Mouse (Mus musculus) kidney, postnatal 25 days (tissue): ENCODE measurements around the gene Fuk.
"Not testable (repeated sequence)": the region's sequence is repeated elsewhere in the genome, so short reads cannot be mapped to it uniquely, and the experiment has no call there.

Experiments used
- DNase-seq, 2 experiments: peaks; one replicate each; pipeline ENCODE4 v3.0.0; 2021; ENCODE audit warnings: mixed read lengths in 2 of 2

Fuk gene

DNA sequence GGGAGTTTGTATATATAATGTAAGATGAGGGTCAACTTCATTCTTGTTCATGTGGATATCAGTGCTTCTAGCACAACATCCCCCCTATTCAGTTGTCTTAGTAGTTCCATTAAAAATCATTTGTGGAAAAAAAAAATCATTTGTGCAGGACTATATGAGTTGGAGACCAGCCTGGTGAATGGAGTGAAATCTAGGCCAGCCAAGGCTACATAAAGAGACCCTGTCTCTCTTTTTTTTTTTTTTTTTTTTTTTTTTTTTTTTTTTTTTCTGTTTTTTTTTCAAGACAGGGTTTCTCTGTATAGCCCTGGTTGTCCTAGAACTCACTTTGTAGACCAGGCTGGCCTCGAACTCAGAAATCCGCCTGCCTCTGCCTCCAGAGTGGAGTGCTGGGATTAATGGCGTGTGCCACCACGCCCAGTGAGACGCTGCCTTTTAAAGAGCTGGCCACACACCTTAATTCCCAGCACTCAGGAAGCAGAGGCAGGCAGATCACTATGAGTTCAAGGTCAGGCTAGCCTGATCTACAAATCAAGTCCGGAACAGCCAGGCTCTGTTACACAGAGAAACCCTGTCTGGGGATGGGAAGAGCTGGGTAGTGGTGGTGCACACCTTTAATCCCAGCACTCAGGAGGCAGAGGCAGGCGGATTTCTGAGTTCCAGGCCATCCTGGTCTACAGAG, 40.8 kb downstream of the Fuk start:
- not testable (repeated sequence) for DNase-seq

DNA sequence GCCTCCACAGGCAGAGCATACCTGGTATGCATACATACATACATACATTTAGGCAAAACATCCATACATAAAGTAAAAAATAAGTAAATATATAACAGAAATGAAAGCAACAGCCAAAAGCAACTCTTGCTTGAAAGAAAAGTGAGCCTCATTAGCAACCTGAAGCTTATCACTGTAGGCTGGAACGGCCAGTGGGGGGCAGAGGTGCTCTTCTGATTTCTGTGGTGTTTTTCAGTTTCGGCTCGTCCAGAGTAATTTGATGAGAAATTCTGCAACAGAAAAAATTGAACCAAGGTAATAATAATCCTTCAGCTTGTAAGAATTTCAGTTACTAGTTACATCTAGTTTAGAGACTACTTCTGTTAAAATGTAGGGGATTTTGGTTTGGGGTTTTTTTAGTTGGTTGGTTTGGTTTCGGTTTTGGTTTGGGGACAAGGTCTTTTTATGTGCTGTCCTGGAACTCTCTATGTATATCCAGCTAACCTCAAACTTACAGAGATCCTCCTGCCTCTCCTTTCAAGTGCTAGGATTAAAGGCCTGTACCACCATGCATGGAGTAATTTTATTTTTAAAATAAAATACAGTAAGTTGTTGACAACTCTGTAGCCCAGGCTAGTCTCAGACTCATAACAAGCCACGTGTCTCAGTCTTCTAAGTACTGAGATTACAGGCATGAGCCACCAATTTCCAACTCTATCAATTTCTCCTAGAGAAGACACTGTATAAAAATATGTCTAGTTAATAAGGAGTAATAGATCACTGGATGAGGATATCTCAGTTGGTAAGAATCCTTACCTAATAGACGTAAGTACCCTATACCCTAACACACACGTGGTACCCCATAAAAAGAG, 42.4 kb downstream of the Fuk start:
- DNase-seq = no peak

DNA sequence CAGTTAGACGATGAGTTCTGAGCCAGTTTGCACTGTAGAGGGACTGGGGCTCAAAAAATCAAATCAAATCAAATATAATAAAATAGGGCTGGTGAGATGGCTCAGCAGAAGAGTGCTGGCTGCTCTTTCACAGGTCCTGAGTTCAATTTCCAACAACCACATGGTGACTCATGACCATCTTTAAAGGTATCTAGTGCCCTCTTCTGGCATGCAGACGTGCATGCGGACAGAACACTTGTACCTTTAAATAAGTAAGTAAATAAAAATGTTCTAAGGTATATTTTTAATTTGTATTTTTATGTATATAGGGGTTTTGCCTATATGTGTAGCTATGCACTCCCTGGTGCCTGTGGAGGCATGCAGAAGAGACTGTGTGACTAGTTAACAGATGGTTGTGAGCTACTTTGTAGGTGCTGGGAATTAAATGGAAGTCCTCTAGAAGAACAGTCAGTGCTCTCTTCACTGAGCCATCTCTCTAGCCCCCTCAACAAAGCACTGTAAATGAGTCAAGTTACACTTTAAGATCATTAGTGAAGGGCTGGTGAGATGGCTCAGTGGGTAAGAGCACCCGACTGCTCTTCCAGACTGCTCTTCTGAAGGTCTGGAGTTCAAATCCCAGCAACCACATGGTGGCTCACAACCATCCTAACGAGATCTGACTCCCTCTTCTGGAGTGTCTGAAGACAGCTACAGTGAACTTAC, 45.4 kb downstream of the Fuk start:
- no peak for DNase-seq

DNA sequence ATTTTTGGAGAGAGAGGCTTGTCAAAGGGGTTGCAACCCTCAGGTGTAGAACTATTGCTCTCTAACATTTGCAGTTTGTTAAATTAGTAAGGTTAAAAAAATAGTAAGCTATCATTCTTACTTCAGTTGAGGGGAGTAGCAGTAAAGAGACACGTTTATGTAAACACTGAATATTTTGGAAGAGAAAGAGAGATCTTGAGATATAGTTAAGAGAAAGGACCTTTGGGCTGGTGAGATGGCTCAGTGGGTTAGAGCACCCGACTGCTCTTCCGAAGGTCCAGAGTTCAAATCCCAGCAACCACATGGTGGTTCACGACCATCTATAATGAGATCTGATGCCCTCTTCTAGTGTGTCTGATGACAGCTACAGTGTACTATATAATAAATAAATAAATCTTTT, 46.2 kb downstream of the Fuk start:
- DNase-seq = not testable (repeated sequence)

DNA sequence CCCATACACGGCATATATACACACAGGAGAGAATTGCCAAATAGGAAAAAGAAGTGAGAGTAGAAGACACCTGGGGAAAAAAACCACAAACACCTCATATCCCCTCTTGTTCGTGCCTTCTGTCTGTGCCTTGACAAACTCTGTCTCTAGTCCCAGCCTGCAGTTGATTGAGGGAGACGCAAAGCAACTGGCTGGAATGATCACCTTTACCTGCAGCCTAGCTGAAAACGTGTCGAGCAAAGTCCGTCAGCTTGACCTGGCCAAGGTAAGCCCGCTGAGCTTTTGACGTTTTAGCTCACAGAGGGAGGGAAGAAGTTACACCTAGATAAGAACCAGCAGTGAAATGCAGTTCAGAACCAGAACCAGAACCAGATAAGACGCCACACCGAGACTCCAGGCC, 51.1 kb downstream of the Fuk start:
- no peak for DNase-seq

DNA sequence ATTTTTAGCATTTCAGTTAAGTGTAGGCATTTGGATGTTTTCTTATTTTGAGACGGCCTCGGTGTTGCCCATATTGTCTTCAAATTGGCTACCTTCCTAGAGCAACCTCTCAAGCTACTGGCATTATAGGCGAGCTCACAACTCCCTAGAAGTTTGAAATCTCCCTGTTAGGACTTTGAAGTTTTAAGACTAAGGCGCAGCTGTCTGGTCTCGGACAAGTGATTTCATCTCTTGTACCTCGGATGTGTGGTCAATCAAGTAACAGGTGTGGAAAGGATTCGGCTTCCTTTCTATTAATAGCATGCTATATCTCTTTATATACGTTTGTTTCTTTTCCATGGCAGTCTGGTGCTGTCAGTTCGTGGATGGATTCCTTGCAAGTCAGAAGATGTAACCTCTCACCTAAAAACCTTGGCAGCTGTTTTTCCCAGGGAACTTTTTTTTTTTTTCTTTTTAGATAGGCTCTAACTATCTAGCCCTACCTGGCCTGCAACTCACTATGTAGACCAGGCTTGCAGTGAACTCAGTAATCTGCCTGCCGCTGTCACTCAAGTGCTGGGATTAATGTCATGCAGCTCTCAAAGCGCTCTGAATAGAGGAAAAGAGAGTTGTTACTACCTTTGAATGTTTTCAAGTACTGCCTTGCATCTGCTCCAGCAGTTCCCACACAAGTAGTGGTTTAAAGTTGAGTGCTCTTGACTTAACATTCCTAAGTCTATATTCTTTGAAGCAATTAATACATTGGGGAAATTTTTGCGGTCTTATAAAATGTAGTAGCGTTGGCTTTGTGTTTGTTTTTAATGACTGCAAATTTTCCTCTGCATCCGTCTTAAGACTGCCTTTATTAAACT, 54.4 kb downstream of the Fuk start:
- no peak for DNase-seq

DNA sequence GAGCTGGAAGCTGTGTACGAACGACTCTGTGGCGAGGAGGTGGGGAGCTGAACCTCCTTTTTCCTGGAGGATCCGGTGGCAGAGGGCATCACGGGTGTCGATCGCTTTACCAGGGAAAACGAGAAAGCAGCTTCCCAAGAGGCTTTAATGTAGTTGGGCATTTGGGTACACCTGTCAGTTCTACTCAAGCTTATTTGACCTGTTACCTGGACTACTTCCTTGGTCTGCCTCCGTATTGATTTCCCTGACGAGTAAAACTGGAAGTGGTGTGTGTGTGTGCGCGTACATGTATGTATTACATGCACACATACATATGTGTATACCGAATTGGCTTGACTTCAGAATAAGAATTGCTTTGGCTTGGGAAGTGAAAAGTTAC, 55.1 kb downstream of the Fuk start:
- DNase-seq = no peak

DNA sequence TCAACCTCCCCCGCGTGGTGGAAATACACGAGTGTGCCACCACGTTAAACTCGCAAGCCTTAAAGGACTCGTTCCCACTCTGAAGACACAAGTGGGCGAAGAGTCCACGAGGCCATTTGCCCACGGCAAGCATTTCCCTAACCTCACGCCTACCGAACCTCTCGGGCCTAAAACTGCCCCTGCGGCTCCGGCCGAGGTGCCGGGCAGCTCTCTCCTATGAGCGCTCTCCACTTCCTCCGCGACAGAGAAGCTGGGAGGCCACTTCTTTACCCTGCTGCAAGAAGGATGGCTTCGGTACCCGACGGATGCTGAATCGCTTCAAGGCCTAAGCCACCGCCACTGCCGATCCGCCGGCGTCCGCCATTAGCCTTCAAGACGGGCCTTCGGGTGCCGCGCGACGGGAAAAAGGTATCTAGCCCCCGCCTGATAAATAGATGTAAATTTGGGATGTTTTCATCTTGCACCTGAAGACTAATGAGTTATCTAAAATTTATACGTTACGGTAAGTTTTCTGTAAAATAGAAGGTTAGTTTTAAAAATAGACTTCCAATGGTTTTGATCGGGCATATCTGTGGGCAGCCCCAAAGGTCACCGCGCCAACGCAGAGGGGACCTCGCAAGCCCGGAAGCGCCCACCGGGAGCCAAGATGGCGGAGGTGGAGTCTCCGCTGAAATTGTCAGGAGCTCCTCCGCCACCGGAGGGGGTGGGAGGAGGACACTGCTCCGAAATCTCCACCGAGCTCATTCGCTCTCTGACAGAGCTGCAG, 55.7 kb downstream of the Fuk start, which contains the start of the genes Cog4 and Sf3b3:
Gene Cog4 (plus strand): TSS at position 196 of the 766 bp plus-strand sequence.
Gene Sf3b3 (minus strand): TSS at position 383 of the 766 bp plus-strand sequence.
- DNase-seq = peak; percentile 86 to 90

DNA sequence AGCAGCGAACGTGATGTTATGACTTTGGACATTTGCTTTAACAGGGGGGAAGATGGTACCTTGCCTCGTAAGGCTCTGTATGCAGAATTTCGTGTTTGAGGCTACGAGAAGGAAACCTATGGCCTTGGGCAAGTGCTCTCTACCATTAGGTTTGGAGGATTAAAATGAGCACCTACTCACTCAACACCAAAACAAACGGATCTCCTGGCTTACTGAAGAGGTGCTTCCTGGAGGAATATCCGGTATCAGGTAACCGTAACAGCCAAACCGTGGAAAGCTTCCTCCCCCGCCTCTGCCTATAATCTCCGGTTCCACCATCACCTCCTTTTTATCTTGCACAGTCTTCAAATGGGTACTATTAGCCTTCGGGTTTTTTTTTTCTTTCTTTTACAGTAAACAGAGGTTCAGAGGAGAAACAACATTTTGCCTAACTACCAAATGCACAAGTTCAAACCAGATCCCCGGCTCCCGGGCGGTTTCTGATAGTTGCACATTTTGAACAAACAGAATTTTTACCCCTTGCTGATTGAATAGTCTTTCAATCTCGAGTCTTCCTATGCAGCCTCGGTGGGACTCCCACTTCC, 56.4 kb downstream of the Fuk start:
- DNase-seq = no peak

DNA sequence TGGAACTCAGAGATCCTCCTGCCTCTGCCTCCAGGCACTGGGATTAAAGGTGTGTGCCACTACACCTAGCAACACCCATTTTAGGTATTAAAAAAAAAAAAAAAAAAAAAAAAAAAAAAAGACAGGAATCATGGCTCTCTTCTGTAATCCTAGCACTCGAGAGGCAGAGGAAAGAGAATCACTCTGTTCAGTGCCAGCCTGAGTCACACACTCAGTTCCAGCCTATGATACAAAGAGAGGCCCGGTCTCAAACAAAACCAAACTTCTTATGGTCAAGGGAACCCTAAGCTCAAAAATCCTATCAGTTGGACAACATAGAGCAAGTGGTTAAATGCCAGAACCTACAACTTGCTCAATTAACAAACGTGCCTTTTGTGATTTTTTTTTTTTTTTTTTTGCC, 57.3 kb downstream of the Fuk start:
- DNase-seq = no peak

DNA sequence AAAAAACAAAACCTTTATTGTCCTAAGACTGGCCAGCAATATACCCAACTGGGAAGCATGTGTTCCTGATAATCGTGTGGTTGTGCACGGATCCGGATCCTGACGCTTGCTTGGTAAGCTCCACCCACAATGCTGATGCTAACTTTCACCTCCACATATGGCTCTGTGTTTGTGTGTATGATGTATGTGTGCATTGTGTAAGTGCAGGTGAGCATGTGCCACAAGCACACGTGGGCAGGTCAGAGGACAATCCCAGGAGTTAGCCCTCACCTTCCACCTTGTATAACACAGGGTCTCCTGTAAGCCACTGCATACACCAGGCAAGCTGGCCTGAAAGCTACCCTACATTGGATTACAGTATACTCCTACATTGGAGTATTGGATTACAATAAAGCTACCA, 59.1 kb downstream of the Fuk start:
- no peak for DNase-seq

DNA sequence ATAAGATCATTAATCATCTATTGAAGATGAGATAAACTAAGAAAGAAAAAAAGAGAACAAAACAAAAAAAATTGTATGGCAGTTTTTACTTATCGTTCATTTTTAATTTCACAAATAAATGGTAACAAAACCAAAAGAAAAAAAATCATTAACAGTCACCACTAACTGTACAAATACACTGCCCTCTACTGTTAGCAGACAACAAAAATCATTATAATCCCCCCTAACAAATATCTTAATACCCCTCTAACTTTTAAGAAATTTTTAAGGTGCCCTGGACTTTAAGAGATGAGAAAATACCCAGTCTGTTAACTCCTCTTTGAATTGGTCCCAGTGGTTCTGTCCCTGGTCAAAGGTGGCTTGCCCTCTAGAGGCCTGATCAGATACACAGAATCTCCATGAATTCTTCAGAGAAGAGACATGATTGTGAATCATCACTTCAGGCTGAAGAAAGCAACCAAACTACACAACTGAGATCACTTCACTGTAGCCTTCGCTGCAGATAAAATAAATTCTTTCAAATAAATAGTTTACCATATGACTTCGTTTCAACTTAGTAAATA, 60.2 kb downstream of the Fuk start:
- DNase-seq = no peak
